Mouse (Mus musculus): Measurements from ENCODE around the gene Hexim2.

DNA sequence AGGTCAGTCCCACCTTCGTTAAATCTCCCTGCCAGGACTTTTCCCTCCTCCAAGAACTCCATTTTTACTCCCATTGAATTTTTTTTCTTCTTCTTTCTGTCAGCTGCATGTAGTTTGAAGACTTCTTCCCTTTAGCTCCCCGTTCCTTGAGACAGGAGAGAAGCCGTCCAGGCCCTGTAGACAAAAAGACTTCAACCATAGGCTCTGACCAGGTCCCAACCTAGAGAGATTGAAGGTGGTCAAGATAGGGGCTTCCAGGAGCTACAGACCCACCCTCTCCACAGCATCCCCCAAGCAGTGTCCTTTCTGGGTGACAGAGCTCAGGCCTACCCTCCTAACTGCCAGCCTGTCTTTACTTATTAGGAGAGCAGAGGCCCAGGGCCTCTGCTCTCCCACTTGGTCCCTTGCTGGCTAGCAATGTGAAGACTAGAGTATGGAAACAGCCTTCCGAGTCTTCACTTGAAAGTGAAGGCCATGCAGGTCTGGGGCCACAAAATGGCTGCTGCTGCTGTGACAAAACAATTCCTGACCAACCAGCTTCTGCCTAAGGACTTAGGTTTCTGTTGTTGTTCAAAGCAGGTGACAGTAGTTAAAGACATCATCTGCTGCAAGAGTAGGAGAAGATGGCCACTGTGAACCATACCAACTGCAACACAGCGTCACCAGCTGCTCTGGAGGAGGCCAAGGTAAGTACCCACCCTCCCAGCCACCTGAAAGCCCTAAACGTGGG is 1.4 kb downstream of the Hexim2 start:
- no peak for TF ChIP-seq POLR2A (IDR thresholded peaks at IDR 0.05; ENCODE audit: insufficient read depth, low read length)
- TF ChIP-seq CTCF (IDR thresholded peaks at IDR 0.05; ENCODE audit: low read depth, low read length), result no peak

Data from ES-Bruce4 (cell line).